Mouse (Mus musculus): Measurements from ENCODE around the gene P2rx3.

The P2rx3 gene

GRCm38 (mm10) chr2:85037047-85038026 lies at the start of gene P2rx3, which contains the start of gene Ssrp1:
Gene P2rx3, minus strand, starts transcription at chr2:85037462.
Gene Ssrp1, plus strand, starts transcription at chr2:85037234.
- DNase-seq (ENCODE audit: low spot score in 2 of 2): peak; percentile 85 to 89

GRCm38 (mm10) chr2:85073751-85074150 lies 36.5 kb upstream of the P2rx3 start:
- DNase-seq (ENCODE audit: low spot score in 2 of 2): no peak

- DNase-seq (ENCODE audit: low spot score in 2 of 2): no peak
Observed at GRCm38 (mm10) chr2:85071921-85072320, 34.7 kb upstream of the P2rx3 start.

- no peak for DNase-seq (ENCODE audit: low spot score in 2 of 2)
Observed at GRCm38 (mm10) chr2:85070086-85070485, 32.8 kb upstream of the P2rx3 start.

- DNase-seq (ENCODE audit: low spot score in 2 of 2): no peak
Observed at GRCm38 (mm10) chr2:85068626-85069025, 31.4 kb upstream of the P2rx3 start.

GRCm38 (mm10) chr2:85067903-85068625 lies 30.8 kb upstream of the P2rx3 start:
- no peak for DNase-seq (ENCODE audit: low spot score in 2 of 2)

GRCm38 (mm10) chr2:85066937-85067336 lies 29.7 kb upstream of the P2rx3 start:
- no peak for DNase-seq (ENCODE audit: low spot score in 2 of 2)

GRCm38 (mm10) chr2:85065141-85065875 lies 28.0 kb upstream of the P2rx3 start:
- no peak for DNase-seq (ENCODE audit: low spot score in 2 of 2)

- no peak for DNase-seq (ENCODE audit: low spot score in 2 of 2)
Observed at GRCm38 (mm10) chr2:85061107-85061541, 23.9 kb upstream of the P2rx3 start.

GRCm38 (mm10) chr2:85060591-85061060 lies 23.4 kb upstream of the P2rx3 start:
- DNase-seq (ENCODE audit: low spot score in 2 of 2): no peak

- no peak for DNase-seq (ENCODE audit: low spot score in 2 of 2)
Observed at GRCm38 (mm10) chr2:85059677-85060076, 22.4 kb upstream of the P2rx3 start.

- DNase-seq (ENCODE audit: low spot score in 2 of 2): no peak
Observed at GRCm38 (mm10) chr2:85056711-85057110, 19.4 kb upstream of the P2rx3 start.

GRCm38 (mm10) chr2:85053192-85053816 lies 16.0 kb upstream of the P2rx3 start:
- no peak for DNase-seq (ENCODE audit: low spot score in 2 of 2)

GRCm38 (mm10) chr2:85050746-85051145 lies 13.5 kb upstream of the P2rx3 start:
- no peak for DNase-seq (ENCODE audit: low spot score in 2 of 2)

- no peak for DNase-seq (ENCODE audit: low spot score in 2 of 2)
Observed at GRCm38 (mm10) chr2:85050001-85050634, 12.9 kb upstream of the P2rx3 start.

GRCm38 (mm10) chr2:85049277-85049676 lies 12.0 kb upstream of the P2rx3 start:
- DNase-seq (ENCODE audit: low spot score in 2 of 2): no peak

GRCm38 (mm10) chr2:85048168-85048751 lies 11.0 kb upstream of the P2rx3 start:
- peak; percentile 36 to 66 for DNase-seq (ENCODE audit: low spot score in 2 of 2)

GRCm38 (mm10) chr2:85047596-85048167 lies 10.4 kb upstream of the P2rx3 start, which contains the start of gene Tnks1bp1:
Gene Tnks1bp1, plus strand, starts transcription at chr2:85048022.
- DNase-seq (ENCODE audit: low spot score in 2 of 2): peak; percentile 91 to 92

- DNase-seq (ENCODE audit: low spot score in 2 of 2): peak in 1 of 2 experiments; percentile 26
Observed at GRCm38 (mm10) chr2:85047081-85047480, 9.8 kb upstream of the P2rx3 start.

GRCm38 (mm10) chr2:85046222-85046621 lies 9.0 kb upstream of the P2rx3 start:
- no peak for DNase-seq (ENCODE audit: low spot score in 2 of 2)

Data from thymus, postnatal 10 days (tissue).